8 mouse cellular contexts compared by ENCODE assay signal in genomic region chr2:32166581-32166980, GRCm38 (mm10). TPM values are rescaled to one million over a fixed set of nuclear protein-coding genes. Genes with fewer than 3 reads are reported as not detected.
DNase-seq lines count a peak whose midpoint lies in the region; ATAC-seq lines count a peak whose summit lies in the region.

No protein-coding gene starts in this region.

- H3K4me1 ChIP-seq in forebrain, embryonic 16.5 days (replicated peaks; ENCODE audit: control insufficient read depth, insufficient read depth, low read length) = peaks cover 50% of the 10 kb centered on the region
- H3K4me1 ChIP-seq in liver, embryonic 15.5 days (replicated peaks) = peaks cover 77% of the 10 kb centered on the region

- no peak overlapping the region for H3K9ac ChIP-seq in forebrain, embryonic 16.5 days (replicated peaks; ENCODE audit: low read depth, low read length)
- H3K9ac ChIP-seq in liver, embryonic 15.5 days = no peak overlapping the region

- no peaks in the 10 kb centered on the region for H3K27me3 ChIP-seq in forebrain, embryonic 16.5 days (replicated peaks; ENCODE audit: control insufficient read depth, insufficient read depth, low read length)
- H3K27me3 ChIP-seq in liver, embryonic 15.5 days = no peaks in the 10 kb centered on the region

- peak overlapping the region; percentile 37; the same call in 1 of the 2 replicates for H3K4me2 ChIP-seq in forebrain, embryonic 16.5 days (ENCODE audit: low read length)
- H3K4me2 ChIP-seq in liver, embryonic 15.5 days = peak overlapping the region; percentile 54

- peak; percentile 66 for DNase-seq in lung, postnatal 10 days
- no peak for DNase-seq in lung, postnatal 36 days
- peak; percentile 46 to 57 for DNase-seq in thymus, postnatal 10 days (ENCODE audit: low spot score in 2 of 2)
- no peak for DNase-seq in frontal cortex, adult 2 months (ENCODE audit: extremely low spot score in 1 of 2, low spot score in 1 of 2)
- DNase-seq in cerebellum, adult 8-10 months = no peak
- DNase-seq in testis, postnatal 14 days (ENCODE audit: low spot score) = no peak

- H3K9me3 ChIP-seq in forebrain, embryonic 16.5 days (ENCODE audit: control insufficient read depth, low read length) = no peaks in the 10 kb centered on the region
- H3K9me3 ChIP-seq in liver, embryonic 15.5 days (replicated peaks) = no peaks in the 10 kb centered on the region

- H3K27ac ChIP-seq in forebrain, embryonic 16.5 days (ENCODE audit: low read length) = peak overlapping the region; percentile 31
- H3K27ac ChIP-seq in liver, embryonic 15.5 days (replicated peaks) = peak overlapping the region; percentile 71; the same call in 1 of the 2 replicates

- no peaks in the 10 kb centered on the region for H3K36me3 ChIP-seq in forebrain, embryonic 16.5 days (ENCODE audit: control insufficient read depth, insufficient read depth)
- no peaks in the 10 kb centered on the region for H3K36me3 ChIP-seq in liver, embryonic 15.5 days (replicated peaks)

- H3K4me3 ChIP-seq in forebrain, embryonic 16.5 days (replicated peaks; ENCODE audit: low read length) = no peak overlapping the region
- H3K4me3 ChIP-seq in liver, embryonic 15.5 days (replicated peaks) = no peak overlapping the region

- no peak for ATAC-seq in forebrain, embryonic 16.5 days
- no peak for ATAC-seq in liver, embryonic 15.5 days (ENCODE audit: insufficient read depth)

- 7% methylated on average over 10 of the region's 10 CpGs for WGBS in forebrain, embryonic 16.5 days
- WGBS in liver, embryonic 15.5 days (ENCODE audit: insufficient replicate concordance) = 7% methylated on average over 10 of the region's 10 CpGs

RNA-seq across cellular contexts. Expression of gene Prrc2b, which starts 15.7 kb away (rescaled TPM):
- polyA plus RNA-seq in forebrain, embryonic 16.5 days (2015; fragmentation: Nextera tagmentation; extraction: Ambion mirVana) = 75.5 and 84.7 TPM in 2 replicates
- polyA plus RNA-seq in liver, embryonic 15.5 days (2015; fragmentation: Nextera tagmentation; extraction: Ambion mirVana) = 8.3 and 9.6 TPM in 2 replicates
- 106 and 118 TPM in 2 replicates for polyA plus RNA-seq in frontal cortex, adult 2 months (2012; rRNA removed)

Comparison
In these comparisons a context has a peak if more than half of its experiments do, and no peak if none do; other contexts are left out.
1. DNase-seq: peak in lung, postnatal 10 days (single experiment) and thymus, postnatal 10 days (2 of 2); none in lung, postnatal 36 days (single experiment), frontal cortex, adult 2 months (0 of 2), cerebellum, adult 8-10 months (single experiment) and testis, postnatal 14 days (single experiment).